Mouse (Mus musculus): ENCODE measurements at regions not wholly inside any gene's neighbourhood (a gene's known extent, or its start where the extent isn't known, plus 50 kb on each side); places are given as distances from the start of the nearest gene placed in this dataset.

- Histone ChIP-seq H3K9ac (ENCODE audit: insufficient read depth, low read depth) (no peak overlapping the region), H3K9me3 (replicated peaks; ENCODE audit: low read length) (no peaks in the 10 kb centered on the region), H3K4me3 (replicated peaks in 1 of 3; ENCODE audit: low read depth in 2 of 3, low read length in 2 of 3, poor library complexity in 1 of 3) (no peak overlapping the region), H3K4me1 (ENCODE audit: control insufficient read depth in 1 of 2, insufficient read depth in 2 of 2) (no peaks in the 10 kb centered on the region), H3K79me2 (replicated peaks; ENCODE audit: control insufficient read depth, extremely low read depth, insufficient read depth, poor library complexity, severe bottlenecking) (no peaks in the 10 kb centered on the region), H3K4me2 (ENCODE audit: insufficient read depth, low read depth, poor library complexity, severe bottlenecking) (no peak overlapping the region), H3K27me3 (replicated peaks) (peaks cover 18% of the 10 kb centered on the region), H3K36me3 (replicated peaks in 1 of 2; ENCODE audit: control insufficient read depth in 1 of 2, insufficient read depth in 1 of 2, low read length in 1 of 2) (no peaks in the 10 kb centered on the region), H3K27ac (ENCODE audit: insufficient read depth, low read depth) (no peak overlapping the region)
- no peak for TF ChIP-seq SIN3A (IDR thresholded peaks at IDR 0.05; ENCODE audit: low read length)
- no peak for TF ChIP-seq POLR2AphosphoS2 (IDR thresholded peaks at IDR 0.05; ENCODE audit: low read depth, low read length)
- TF ChIP-seq POLR2A (IDR thresholded peaks at IDR 0.05; ENCODE audit: low read depth, low read length) = no peak
- TF ChIP-seq RAD21 (IDR thresholded peaks at IDR 0.05; ENCODE audit: low read depth, low read length) = no peak
- TF ChIP-seq MAFK (IDR thresholded peaks at IDR 0.05; ENCODE audit: insufficient replicate concordance, low read length) = no peak
- no peak for TF ChIP-seq UBTF (IDR thresholded peaks at IDR 0.05; ENCODE audit: low read depth, low read length)
- no peak for TF ChIP-seq NRF1 (IDR thresholded peaks at IDR 0.05; ENCODE audit: low read depth, low read length)
- TF ChIP-seq BHLHE40 (IDR thresholded peaks at IDR 0.05; ENCODE audit: low read depth, low read length) = no peak
- TF ChIP-seq ZC3H11A (IDR thresholded peaks at IDR 0.05; ENCODE audit: low read depth, low read length) = no peak
- TF ChIP-seq EP300 (IDR thresholded peaks at IDR 0.05; ENCODE audit: low read length) = no peak
- TF ChIP-seq ZMIZ1 (IDR thresholded peaks at IDR 0.05; ENCODE audit: low read depth, low read length) = no peak
- TF ChIP-seq ZNF384 (IDR thresholded peaks at IDR 0.05; ENCODE audit: low read depth, low read length) = no peak
- no peak for TF ChIP-seq ZKSCAN1 (IDR thresholded peaks at IDR 0.05; ENCODE audit: borderline replicate concordance, low read depth, low read length)
- TF ChIP-seq E2F4 (IDR thresholded peaks at IDR 0.05; ENCODE audit: insufficient replicate concordance, low read depth, low read length) = no peak
- no peak for TF ChIP-seq CHD2 (IDR thresholded peaks at IDR 0.05; ENCODE audit: low read length)
- no peak for TF ChIP-seq JUND (conservative IDR thresholded peaks at IDR 0.05; ENCODE audit: low read depth, low read length)
- no peak for TF ChIP-seq TCF12 (IDR thresholded peaks at IDR 0.05; ENCODE audit: low read depth, low read length)
- TF ChIP-seq MAZ (IDR thresholded peaks at IDR 0.05; ENCODE audit: low read depth, low read length) = no peak
- TF ChIP-seq TBP (conservative IDR thresholded peaks at IDR 0.05; ENCODE audit: low read depth, low read length) = no peak
- no peak for TF ChIP-seq CHD1 (IDR thresholded peaks at IDR 0.05; ENCODE audit: low read depth, low read length)
- dilution Hi-C loops (cut with MboI; ENCODE audit: extremely low pct_ligation_motif_present, extremely low pct_unique_long_range_greater_than_20kb, low sequenced_read_pairs) (no loop called here), in situ Hi-C loops (cut with MboI; ENCODE audit: low pct_ligation_motif_present, low pct_unique_long_range_greater_than_20kb, low sequenced_read_pairs) (no loop called here)
- no peak for DNase-seq (ENCODE audit: extremely low read depth)
Measured at GRCm38 (mm10) chr2:160020876-160021275, 313.1 kb downstream of the Gm826 start.

- dilution Hi-C loops (cut with MboI; ENCODE audit: extremely low pct_ligation_motif_present, extremely low pct_unique_long_range_greater_than_20kb, low sequenced_read_pairs) = no loop called here
- Histone ChIP-seq H3K79me2 (replicated peaks; ENCODE audit: control insufficient read depth, extremely low read depth, insufficient read depth, poor library complexity, severe bottlenecking) (no peaks in the 10 kb centered on the region), H3K9me3 (replicated peaks; ENCODE audit: low read length) (no peaks in the 10 kb centered on the region), H3K27ac (ENCODE audit: insufficient read depth, low read depth) (no peak overlapping the region), H3K4me2 (ENCODE audit: insufficient read depth, low read depth, poor library complexity, severe bottlenecking) (no peak overlapping the region), H3K4me3 (replicated peaks in 1 of 3; ENCODE audit: low read depth in 2 of 3, low read length in 2 of 3, poor library complexity in 1 of 3) (no peak overlapping the region), H3K36me3 (replicated peaks in 1 of 2; ENCODE audit: control insufficient read depth in 1 of 2, insufficient read depth in 1 of 2, low read length in 1 of 2) (no peaks in the 10 kb centered on the region), H3K9ac (ENCODE audit: insufficient read depth, low read depth) (no peak overlapping the region), H3K4me1 (ENCODE audit: control insufficient read depth in 1 of 2, insufficient read depth in 2 of 2) (no peaks in the 10 kb centered on the region), H3K27me3 (replicated peaks) (peaks cover 17% of the 10 kb centered on the region)
- in situ Hi-C loops (cut with MboI; ENCODE audit: low pct_ligation_motif_present, low pct_unique_long_range_greater_than_20kb, low sequenced_read_pairs) = no loop called here
- no peak for TF ChIP-seq USF1 (IDR thresholded peaks at IDR 0.05; ENCODE audit: low read depth, low read length)
- no peak for DNase-seq (ENCODE audit: extremely low read depth)
Measured at GRCm38 (mm10) chr2:160017020-160017812, 316.7 kb downstream of the Gm826 start.
